Mouse (Mus musculus) heart, embryonic 15.5 days (tissue): Measurements from ENCODE around the gene Gm45623. TPM values are rescaled to one million over a fixed set of nuclear protein-coding genes. Genes with fewer than 3 reads are reported as not detected.

Experiments
- ATAC-seq: fragments of 200-750 bp; cut with Nextera tagmentation; replicated peaks from 2 replicates; pipeline ENCODE4 v1.8.0; 2017; ENCODE audit warnings: low read depth, moderate TSS enrichment; ENCODE audit not compliant: insufficient number of reproducible peaks, insufficient read depth, low FRiP score
- H3K27ac ChIP-seq: fragments of 300-500 bp; sonication (generic); 2 replicates; pipeline ENCODE4 v1.5.1; 2015; ENCODE audit warnings: mild to moderate bottlenecking, inconsistent platforms
- H3K27me3 ChIP-seq: fragments of 300-500 bp; sonication (generic); 2 replicates; pipeline ENCODE4 v1.6.1; 2015; ENCODE audit warnings: inconsistent platforms
- H3K36me3 ChIP-seq: fragments of 300-500 bp; sonication (generic); 2 replicates; pipeline ENCODE4 v1.6.1; 2015; ENCODE audit warnings: mild to moderate bottlenecking, inconsistent platforms
- H3K4me1 ChIP-seq: fragments of 300-500 bp; sonication (generic); replicated peaks from 2 replicates; pipeline ENCODE4 v1.6.1; 2015; ENCODE audit warnings: inconsistent platforms
- H3K4me2 ChIP-seq: fragments of 300-500 bp; sonication (generic); 2 replicates; pipeline ENCODE4 v1.6.1; 2015; ENCODE audit warnings: inconsistent platforms, mild to moderate bottlenecking, moderate library complexity
- H3K4me3 ChIP-seq: fragments of 300-500 bp; sonication (generic); 2 replicates; pipeline ENCODE4 v1.5.1; 2015; ENCODE audit warnings: mild to moderate bottlenecking, inconsistent platforms
- H3K9ac ChIP-seq: fragments of 300-500 bp; sonication (generic); 2 replicates; pipeline ENCODE4 v1.6.1; 2015; ENCODE audit warnings: mild to moderate bottlenecking, inconsistent platforms
- H3K9me3 ChIP-seq: fragments of 300-500 bp; sonication (generic); replicated peaks from 2 replicates; pipeline ENCODE4 v1.6.1; 2016; ENCODE audit warnings: inconsistent platforms
- WGBS: fragments of 180-500 bp; shearing (Covaris S2); methylation state at CpG from one replicate; pipeline ENCODE4 v1.1.7; 2015; ENCODE audit warnings: mixed read lengths; 5-methylcytosine and 5-hydroxymethylcytosine counted together
- polyA plus RNA-seq: library from polyadenylated mRNA; unstranded; fragments of >200 nt; fragmentation: Nextera tagmentation; extraction: Ambion mirVana; gene quantifications from 2 replicates; pipeline ENCODE4 v1.2.1, GENCODE M21; 2015

The Gm45623 gene
- polyA plus RNA-seq, 1 experiment from 2014 or later: not detected

GRCm38 (mm10) chr13:56751774-56752173 is 1.9 kb downstream of the Gm45623 start:
- no peak for ATAC-seq
- no peaks in the 10 kb centered on the region for H3K36me3 ChIP-seq
- no peak overlapping the region for H3K9ac ChIP-seq
- no peak overlapping the region for H3K27ac ChIP-seq
- no peak overlapping the region for H3K4me2 ChIP-seq
- H3K27me3 ChIP-seq: peaks cover 70% of the 10 kb centered on the region
- H3K4me3 ChIP-seq: no peak overlapping the region
- 57% methylated on average over 5 of the region's 5 CpGs for WGBS
- peaks cover 22% of the 10 kb centered on the region for H3K4me1 ChIP-seq
- H3K9me3 ChIP-seq: no peaks in the 10 kb centered on the region

- no peak overlapping the region for H3K9ac ChIP-seq
- no peak overlapping the region for H3K4me3 ChIP-seq
- H3K27me3 ChIP-seq: peaks cover 49% of the 10 kb centered on the region
- peaks cover 22% of the 10 kb centered on the region for H3K4me1 ChIP-seq
- H3K36me3 ChIP-seq: no peaks in the 10 kb centered on the region
- H3K4me2 ChIP-seq: no peak overlapping the region
- no peak for ATAC-seq
- WGBS: 78% methylated on average over 7 of the region's 7 CpGs
- no peak overlapping the region for H3K27ac ChIP-seq
- H3K9me3 ChIP-seq: no peaks in the 10 kb centered on the region
Measured at GRCm38 (mm10) chr13:56749377-56749776, 4.2 kb downstream of the Gm45623 start.

GRCm38 (mm10) chr13:56747554-56747953 is 6.1 kb downstream of the Gm45623 start:
- Histone ChIP-seq H3K9ac (no peak overlapping the region), H3K27ac (no peak overlapping the region), H3K27me3 (peaks cover 31% of the 10 kb centered on the region), H3K4me3 (no peak overlapping the region), H3K36me3 (no peaks in the 10 kb centered on the region), H3K4me1 (peaks cover 10% of the 10 kb centered on the region), H3K9me3 (no peaks in the 10 kb centered on the region), H3K4me2 (no peak overlapping the region)
- no peak for ATAC-seq
- 59% methylated on average over 8 of the region's 8 CpGs for WGBS

GRCm38 (mm10) chr13:56746739-56747532 is 6.7 kb downstream of the Gm45623 start:
- Histone ChIP-seq H3K4me1 (peaks cover 7% of the 10 kb centered on the region; the same call in 1 of the 2 replicates), H3K36me3 (0 out of 2 replicates have a peak, but pooled peaks cover under 1% of the 10 kb centered on the region), H3K27me3 (peaks cover 25% of the 10 kb centered on the region), H3K27ac (no peak overlapping the region), H3K9ac (no peak overlapping the region), H3K9me3 (no peaks in the 10 kb centered on the region), H3K4me3 (no peak overlapping the region), H3K4me2 (no peak overlapping the region)
- whole genome bisulfite sequencing: 61% methylated on average over 10 of the region's 10 CpGs
- no peak for ATAC-seq

GRCm38 (mm10) chr13:56742325-56742901 is 11.2 kb downstream of the Gm45623 start:
- Histone ChIP-seq H3K9ac (no peak overlapping the region), H3K9me3 (no peaks in the 10 kb centered on the region), H3K27me3 (no peaks in the 10 kb centered on the region), H3K27ac (no peak overlapping the region), H3K4me2 (no peak overlapping the region), H3K4me3 (no peak overlapping the region), H3K4me1 (peaks cover 2% of the 10 kb centered on the region; the same call in 1 of the 2 replicates), H3K36me3 (peaks cover 26% of the 10 kb centered on the region)
- 82% methylated on average over 6 of the region's 6 CpGs for WGBS
- no peak for ATAC-seq

GRCm38 (mm10) chr13:56741691-56742090 is 11.9 kb downstream of the Gm45623 start:
- H3K4me1 ChIP-seq: no peaks in the 10 kb centered on the region

GRCm38 (mm10) chr13:56740496-56740895 is 13.1 kb downstream of the Gm45623 start:
- no peak overlapping the region for H3K9ac ChIP-seq
- WGBS: 85% methylated on average over 6 of the region's 6 CpGs
- ATAC-seq: no peak
- no peaks in the 10 kb centered on the region for H3K27me3 ChIP-seq
- H3K36me3 ChIP-seq: peaks cover 38% of the 10 kb centered on the region
- no peaks in the 10 kb centered on the region for H3K4me1 ChIP-seq
- H3K27ac ChIP-seq: no peak overlapping the region
- no peak overlapping the region for H3K4me2 ChIP-seq
- H3K4me3 ChIP-seq: no peak overlapping the region
- H3K9me3 ChIP-seq: no peaks in the 10 kb centered on the region

More at GRCm38 (mm10) chr13:56741691-56742090, 11.9 kb downstream of the Gm45623 start:
- Histone ChIP-seq H3K36me3 (peaks cover 32% of the 10 kb centered on the region), H3K27ac (no peak overlapping the region), H3K27me3 (no peaks in the 10 kb centered on the region), H3K9ac (no peak overlapping the region), H3K9me3 (no peaks in the 10 kb centered on the region), H3K4me2 (no peak overlapping the region), H3K4me3 (no peak overlapping the region)
- WGBS: 82% methylated on average over 7 of the region's 7 CpGs
- ATAC-seq: no peak

GRCm38 (mm10) chr13:56739556-56739955 is 14.1 kb downstream of the Gm45623 start:
- Histone ChIP-seq H3K4me1 (peaks cover 3% of the 10 kb centered on the region; the same call in 1 of the 2 replicates), H3K27me3 (no peaks in the 10 kb centered on the region), H3K27ac (no peak overlapping the region), H3K4me3 (no peak overlapping the region), H3K9ac (no peak overlapping the region), H3K4me2 (no peak overlapping the region), H3K9me3 (no peaks in the 10 kb centered on the region), H3K36me3 (peaks cover 43% of the 10 kb centered on the region)
- ATAC-seq: no peak
- 93% methylated on average over 5 of the region's 5 CpGs for WGBS

GRCm38 (mm10) chr13:56735212-56735875 is 18.3 kb downstream of the Gm45623 start:
- Histone ChIP-seq H3K4me3 (no peak overlapping the region), H3K36me3 (peaks cover 66% of the 10 kb centered on the region), H3K4me1 (peaks cover 11% of the 10 kb centered on the region), H3K4me2 (no peak overlapping the region), H3K9ac (no peak overlapping the region), H3K9me3 (no peaks in the 10 kb centered on the region), H3K27me3 (no peaks in the 10 kb centered on the region), H3K27ac (no peak overlapping the region)
- WGBS: 36% methylated on average over 6 of the region's 6 CpGs
- no peak for ATAC-seq

GRCm38 (mm10) chr13:56734617-56735016 is 19.0 kb downstream of the Gm45623 start:
- Histone ChIP-seq H3K27ac (no peak overlapping the region), H3K4me1 (peaks cover 11% of the 10 kb centered on the region), H3K27me3 (no peaks in the 10 kb centered on the region), H3K4me3 (no peak overlapping the region), H3K36me3 (peaks cover 68% of the 10 kb centered on the region), H3K4me2 (no peak overlapping the region), H3K9ac (no peak overlapping the region), H3K9me3 (no peaks in the 10 kb centered on the region)
- 66% methylated on average over 4 of the region's 4 CpGs for WGBS
- ATAC-seq: no peak

- peaks cover 70% of the 10 kb centered on the region for H3K36me3 ChIP-seq
- H3K4me2 ChIP-seq: no peak overlapping the region
- H3K9ac ChIP-seq: no peak overlapping the region
- H3K27ac ChIP-seq: no peak overlapping the region
- H3K4me3 ChIP-seq: no peak overlapping the region
- no peaks in the 10 kb centered on the region for H3K9me3 ChIP-seq
- H3K4me1 ChIP-seq: peaks cover 8% of the 10 kb centered on the region
- no peaks in the 10 kb centered on the region for H3K27me3 ChIP-seq
- WGBS: 91% methylated on average over 7 of the region's 7 CpGs
- ATAC-seq: no peak
Measured at GRCm38 (mm10) chr13:56729046-56729445, 24.6 kb downstream of the Gm45623 start.
